Mouse (Mus musculus): ENCODE data around the gene Traf3ip3. TPM values are rescaled to one million over a fixed set of nuclear protein-coding genes. Genes with fewer than 3 reads are reported as not detected.

Gene Traf3ip3
- polyA plus RNA-seq, 1 experiment: 11.5 TPM

- Histone ChIP-seq H3K4me3 (no peak overlapping the region), H3K79me2 (ENCODE audit: control insufficient read depth, insufficient read depth) (no peaks in the 10 kb centered on the region), H3K36me3 (ENCODE audit: control insufficient read depth, insufficient read depth) (no peaks in the 10 kb centered on the region), H3K4me2 (ENCODE audit: low read depth) (peak overlapping the region; percentile 15), H3K27me3 (ENCODE audit: control insufficient read depth, insufficient read depth, insufficient read length) (no peaks in the 10 kb centered on the region), H3ac (ENCODE audit: control insufficient read depth, insufficient read length) (no peak overlapping the region)
- TF ChIP-seq POLR2A (IDR thresholded peaks at IDR 0.05; ENCODE audit: insufficient read length, low read depth): no peak
- no peak for TF ChIP-seq POLR2AphosphoS2 (IDR thresholded peaks at IDR 0.05; ENCODE audit: insufficient read length, low read depth)
- TF ChIP-seq REST (IDR thresholded peaks at IDR 0.05; ENCODE audit: insufficient read depth, insufficient read length): no peak
- no peak for TF ChIP-seq CEBPB (IDR thresholded peaks at IDR 0.05; ENCODE audit: insufficient read depth, poor library complexity, severe bottlenecking)
- TF ChIP-seq TCF3 (IDR thresholded peaks at IDR 0.05; ENCODE audit: insufficient read length, low read depth): no peak
- no peak for TF ChIP-seq USF1 (IDR thresholded peaks at IDR 0.05; ENCODE audit: low read depth)
- TF ChIP-seq E2F4 (IDR thresholded peaks at IDR 0.05; ENCODE audit: insufficient read depth): no peak
- no peak for TF ChIP-seq MYOD1 (IDR thresholded peaks at IDR 0.05; ENCODE audit: control insufficient read depth in 1 of 3, insufficient read length in 2 of 3, low read depth in 2 of 3)
- no peak for TF ChIP-seq TCF12 (IDR thresholded peaks at IDR 0.05; ENCODE audit: insufficient read depth, poor library complexity, severe bottlenecking)
- TF ChIP-seq MAX (IDR thresholded peaks at IDR 0.05; ENCODE audit: low read depth): no peak
- no peak for TF ChIP-seq SRF (IDR thresholded peaks at IDR 0.05; ENCODE audit: control insufficient read depth, insufficient read length, low read depth)
Measured at GRCm38 (mm10) chr1:193226724-193227522, 25.4 kb upstream of the Traf3ip3 start.

GRCm38 (mm10) chr1:193226114-193226513 lies 24.6 kb upstream of the Traf3ip3 start:
- Histone ChIP-seq H3K36me3 (ENCODE audit: control insufficient read depth, insufficient read depth) (no peaks in the 10 kb centered on the region), H3K4me3 (no peak overlapping the region), H3ac (ENCODE audit: control insufficient read depth, insufficient read length) (no peak overlapping the region), H3K4me2 (ENCODE audit: low read depth) (no peak overlapping the region), H3K27me3 (ENCODE audit: control insufficient read depth, insufficient read depth, insufficient read length) (no peaks in the 10 kb centered on the region), H3K79me2 (ENCODE audit: control insufficient read depth, insufficient read depth) (no peaks in the 10 kb centered on the region)
- no peak for TF ChIP-seq TCF12 (IDR thresholded peaks at IDR 0.05; ENCODE audit: insufficient read depth, poor library complexity, severe bottlenecking)
- no peak for TF ChIP-seq MAX (IDR thresholded peaks at IDR 0.05; ENCODE audit: low read depth)
- no peak for TF ChIP-seq E2F4 (IDR thresholded peaks at IDR 0.05; ENCODE audit: insufficient read depth)
- no peak for TF ChIP-seq MYOD1 (IDR thresholded peaks at IDR 0.05; ENCODE audit: control insufficient read depth in 1 of 3, insufficient read length in 2 of 3, low read depth in 2 of 3)
- TF ChIP-seq MYOG (IDR thresholded peaks at IDR 0.05; ENCODE audit: control insufficient read depth in 1 of 3, insufficient read depth in 1 of 3, insufficient read length in 2 of 3, low read depth in 2 of 3): no peak
- TF ChIP-seq CEBPB (IDR thresholded peaks at IDR 0.05; ENCODE audit: insufficient read depth, poor library complexity, severe bottlenecking): no peak
- TF ChIP-seq USF1 (IDR thresholded peaks at IDR 0.05; ENCODE audit: low read depth): no peak
- TF ChIP-seq REST (IDR thresholded peaks at IDR 0.05; ENCODE audit: insufficient read depth, insufficient read length): no peak
- TF ChIP-seq TCF3 (IDR thresholded peaks at IDR 0.05; ENCODE audit: insufficient read length, low read depth): no peak
- TF ChIP-seq POLR2A (IDR thresholded peaks at IDR 0.05; ENCODE audit: insufficient read length, low read depth): no peak
- no peak for TF ChIP-seq POLR2AphosphoS2 (IDR thresholded peaks at IDR 0.05; ENCODE audit: insufficient read length, low read depth)
- no peak for TF ChIP-seq SRF (IDR thresholded peaks at IDR 0.05; ENCODE audit: control insufficient read depth, insufficient read length, low read depth)

DNA sequence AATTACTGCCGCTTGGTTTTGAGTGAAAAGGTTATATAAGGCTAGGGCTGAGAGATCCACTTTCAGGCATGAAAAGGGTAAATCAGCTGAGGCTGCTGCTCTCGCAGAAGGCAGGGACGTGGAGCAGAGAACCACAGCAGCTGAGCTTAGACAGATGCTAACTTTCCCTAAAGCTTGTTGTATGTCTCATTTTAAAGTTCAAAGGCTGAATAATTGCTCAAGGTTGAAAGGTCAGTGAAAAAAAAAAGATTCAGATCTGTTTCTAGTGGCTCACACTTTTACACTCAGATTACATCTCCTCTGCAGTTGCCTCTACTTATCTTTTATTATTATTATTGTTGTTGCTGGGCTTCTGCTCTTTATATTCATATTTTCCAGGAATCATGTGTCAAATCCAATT lies 24.0 kb upstream of the Traf3ip3 start:
- Histone ChIP-seq H3K4me3 (no peak overlapping the region), H3ac (ENCODE audit: control insufficient read depth, insufficient read length) (no peak overlapping the region), H3K36me3 (ENCODE audit: control insufficient read depth, insufficient read depth) (no peaks in the 10 kb centered on the region), H3K79me2 (ENCODE audit: control insufficient read depth, insufficient read depth) (no peaks in the 10 kb centered on the region), H3K4me2 (ENCODE audit: low read depth) (no peak overlapping the region), H3K27me3 (ENCODE audit: control insufficient read depth, insufficient read depth, insufficient read length) (no peaks in the 10 kb centered on the region)
- no peak for TF ChIP-seq MAX (IDR thresholded peaks at IDR 0.05; ENCODE audit: low read depth)
- TF ChIP-seq E2F4 (IDR thresholded peaks at IDR 0.05; ENCODE audit: insufficient read depth): no peak
- no peak for TF ChIP-seq POLR2AphosphoS2 (IDR thresholded peaks at IDR 0.05; ENCODE audit: insufficient read length, low read depth)
- no peak for TF ChIP-seq SRF (IDR thresholded peaks at IDR 0.05; ENCODE audit: control insufficient read depth, insufficient read length, low read depth)
- TF ChIP-seq MYOD1 (IDR thresholded peaks at IDR 0.05; ENCODE audit: control insufficient read depth in 1 of 3, insufficient read length in 2 of 3, low read depth in 2 of 3): peak in 1 of 3 experiments; percentile 20

- no peak overlapping the region for H3K4me3 ChIP-seq
- no peak overlapping the region for H3ac ChIP-seq (ENCODE audit: control insufficient read depth, insufficient read length)
- TF ChIP-seq CEBPB (IDR thresholded peaks at IDR 0.05; ENCODE audit: insufficient read depth, poor library complexity, severe bottlenecking) (no peak), MYOG (IDR thresholded peaks at IDR 0.05; ENCODE audit: control insufficient read depth in 1 of 3, insufficient read depth in 1 of 3, insufficient read length in 2 of 3, low read depth in 2 of 3) (no peak), POLR2AphosphoS2 (IDR thresholded peaks at IDR 0.05; ENCODE audit: insufficient read length, low read depth) (no peak), USF1 (IDR thresholded peaks at IDR 0.05; ENCODE audit: low read depth) (no peak), SRF (IDR thresholded peaks at IDR 0.05; ENCODE audit: control insufficient read depth, insufficient read length, low read depth) (no peak), MYOD1 (IDR thresholded peaks at IDR 0.05; ENCODE audit: control insufficient read depth in 1 of 3, insufficient read length in 2 of 3, low read depth in 2 of 3) (no peak), E2F4 (IDR thresholded peaks at IDR 0.05; ENCODE audit: insufficient read depth) (no peak), POLR2A (IDR thresholded peaks at IDR 0.05; ENCODE audit: insufficient read length, low read depth) (no peak), TCF3 (IDR thresholded peaks at IDR 0.05; ENCODE audit: insufficient read length, low read depth) (no peak), MAX (IDR thresholded peaks at IDR 0.05; ENCODE audit: low read depth) (no peak), TCF12 (IDR thresholded peaks at IDR 0.05; ENCODE audit: insufficient read depth, poor library complexity, severe bottlenecking) (no peak), REST (IDR thresholded peaks at IDR 0.05; ENCODE audit: insufficient read depth, insufficient read length) (no peak)
- H3K36me3 ChIP-seq (ENCODE audit: control insufficient read depth, insufficient read depth): no peaks in the 10 kb centered on the region
- no peaks in the 10 kb centered on the region for H3K79me2 ChIP-seq (ENCODE audit: control insufficient read depth, insufficient read depth)
- H3K27me3 ChIP-seq (ENCODE audit: control insufficient read depth, insufficient read depth, insufficient read length): no peaks in the 10 kb centered on the region
- no peak overlapping the region for H3K4me2 ChIP-seq (ENCODE audit: low read depth)
Measured at GRCm38 (mm10) chr1:193220408-193220807, 18.9 kb upstream of the Traf3ip3 start.

Measured in myocyte (in vitro differentiated cells).